Mouse (Mus musculus) embryonic facial prominence, embryonic 12.5 days (tissue): ENCODE results near the gene Hoxa7. TPM values are rescaled to one million over a fixed set of nuclear protein-coding genes. Genes with fewer than 3 reads are reported as not detected.

ENCODE experiments used
- ATAC-seq: fragments of 200-750 bp; cut with Nextera tagmentation; 2 replicates; pipeline ENCODE4 v1.8.0; 2017; ENCODE audit not compliant: insufficient number of reproducible peaks, insufficient read depth, low FRiP score, low TSS enrichment
- H3K27ac ChIP-seq: fragments of 300-500 bp; sonication (generic); 2 replicates; pipeline ENCODE4 v1.5.1; 2016; ENCODE audit warnings: mild to moderate bottlenecking
- H3K27me3 ChIP-seq: fragments of 300-500 bp; sonication (generic); 2 replicates; pipeline ENCODE4 v1.6.1; 2016; ENCODE audit warnings: mild to moderate bottlenecking, moderate library complexity
- H3K36me3 ChIP-seq: fragments of 300-500 bp; sonication (generic); 2 replicates; pipeline ENCODE4 v1.6.1; 2016; ENCODE audit warnings: mild to moderate bottlenecking
- H3K4me1 ChIP-seq: fragments of 300-500 bp; sonication (generic); 2 replicates; pipeline ENCODE4 v1.6.1; 2016
- H3K4me2 ChIP-seq: fragments of 300-500 bp; sonication (generic); replicated peaks from 2 replicates; pipeline ENCODE4 v1.6.1; 2016; ENCODE audit warnings: mild to moderate bottlenecking, moderate library complexity
- H3K4me3 ChIP-seq: fragments of 300-500 bp; sonication (generic); 2 replicates; pipeline ENCODE4 v1.5.1; 2016; ENCODE audit warnings: mild to moderate bottlenecking
- H3K9ac ChIP-seq: fragments of 300-500 bp; sonication (generic); 2 replicates; pipeline ENCODE4 v1.6.1; 2016; ENCODE audit warnings: mild to moderate bottlenecking, moderate library complexity
- H3K9me3 ChIP-seq: fragments of 300-500 bp; sonication (generic); 2 replicates; pipeline ENCODE4 v1.6.1; 2016; ENCODE audit warnings: mild to moderate bottlenecking, moderate library complexity
- WGBS: fragments of 180-500 bp; shearing (Covaris S2); methylation state at CpG from one replicate; pipeline ENCODE4 v1.1.7; 2016; 5-methylcytosine and 5-hydroxymethylcytosine counted together
- polyA plus RNA-seq: library from polyadenylated mRNA; unstranded; fragments of >200 nt; fragmentation: Nextera tagmentation; extraction: Ambion mirVana; gene quantifications from 2 replicates; pipeline ENCODE4 v1.2.1, GENCODE M21; 2016

The Hoxa7 gene
- polyA plus RNA-seq, 1 experiment from 2014 or later: 0.20 TPM

GRCm38 (mm10) chr6:52190906-52191810 lies 30.5 kb downstream of the Hoxa7 start, which contains the start of gene Hoxa4:
Gene Hoxa4 (minus strand): TSS chr6:52191753.
- peak within 1 kb of the TSS; percentile 63 for H3K4me2 ChIP-seq
- no peak within 1 kb of the TSS for H3K9ac ChIP-seq
- peak within 1 kb of the TSS; percentile 6; the same call in 1 of the 2 replicates for H3K27ac ChIP-seq
- H3K27me3 ChIP-seq: peaks cover 96% of the 10 kb centered on the region
- H3K4me1 ChIP-seq: peaks cover 9% of the 10 kb centered on the region; the same call in 1 of the 2 replicates
- H3K36me3 ChIP-seq: no peaks in the 10 kb centered on the region
- no peaks in the 10 kb centered on the region for H3K9me3 ChIP-seq
- H3K4me3 ChIP-seq: peak within 1 kb of the TSS; percentile 37
- no peak for ATAC-seq
- WGBS: 2% methylated on average over 76 of the region's 102 CpGs

GRCm38 (mm10) chr6:52190410-52190809 lies 31.2 kb downstream of the Hoxa7 start:
- no peak overlapping the region for H3K4me3 ChIP-seq
- H3K36me3 ChIP-seq: no peaks in the 10 kb centered on the region
- no peaks in the 10 kb centered on the region for H3K9me3 ChIP-seq
- H3K9ac ChIP-seq: no peak overlapping the region
- no peak overlapping the region for H3K27ac ChIP-seq
- WGBS: under 1% methylated on average over 23 of the region's 23 CpGs
- H3K4me2 ChIP-seq: no peak overlapping the region
- no peak for ATAC-seq
- H3K27me3 ChIP-seq: peaks cover 97% of the 10 kb centered on the region
- H3K4me1 ChIP-seq: peaks cover 9% of the 10 kb centered on the region; the same call in 1 of the 2 replicates

GRCm38 (mm10) chr6:52189909-52190308 lies 31.7 kb downstream of the Hoxa7 start:
- no peaks in the 10 kb centered on the region for H3K36me3 ChIP-seq
- no peak overlapping the region for H3K4me3 ChIP-seq
- H3K9ac ChIP-seq: no peak overlapping the region

GRCm38 (mm10) chr6:52189172-52189591 lies 32.5 kb downstream of the Hoxa7 start:
- H3K4me3 ChIP-seq: no peak overlapping the region
- H3K36me3 ChIP-seq: no peaks in the 10 kb centered on the region
- ATAC-seq: no peak
- H3K4me2 ChIP-seq: no peak overlapping the region
- WGBS: 7% methylated on average over 5 of the region's 5 CpGs
- no peaks in the 10 kb centered on the region for H3K9me3 ChIP-seq
- H3K27ac ChIP-seq: no peak overlapping the region
- no peak overlapping the region for H3K9ac ChIP-seq
- H3K4me1 ChIP-seq: peaks cover 9% of the 10 kb centered on the region; the same call in 1 of the 2 replicates
- H3K27me3 ChIP-seq: peaks cover 98% of the 10 kb centered on the region

More at GRCm38 (mm10) chr6:52189909-52190308, 31.7 kb downstream of the Hoxa7 start:
- 5% methylated on average over 8 of the region's 8 CpGs for WGBS
- Histone ChIP-seq H3K27ac (no peak overlapping the region), H3K4me1 (peaks cover 9% of the 10 kb centered on the region; the same call in 1 of the 2 replicates), H3K9me3 (no peaks in the 10 kb centered on the region), H3K27me3 (peaks cover 98% of the 10 kb centered on the region), H3K4me2 (no peak overlapping the region)
- no peak for ATAC-seq

GRCm38 (mm10) chr6:52186500-52186899 lies 35.2 kb downstream of the Hoxa7 start:
- Histone ChIP-seq H3K4me1 (peaks cover 5% of the 10 kb centered on the region; the same call in 1 of the 2 replicates), H3K4me2 (no peak overlapping the region), H3K9ac (no peak overlapping the region), H3K9me3 (no peaks in the 10 kb centered on the region), H3K36me3 (no peaks in the 10 kb centered on the region), H3K27me3 (peaks cover 100% of the 10 kb centered on the region), H3K27ac (no peak overlapping the region), H3K4me3 (no peak overlapping the region)
- ATAC-seq: no peak
- 6% methylated on average over 1 of the region's 1 CpGs for WGBS

GRCm38 (mm10) chr6:52185834-52186233 lies 35.8 kb downstream of the Hoxa7 start:
- Histone ChIP-seq H3K4me1 (no peaks in the 10 kb centered on the region), H3K4me2 (no peak overlapping the region), H3K27me3 (peaks cover 100% of the 10 kb centered on the region)

GRCm38 (mm10) chr6:52185222-52185621 lies 36.4 kb downstream of the Hoxa7 start:
- H3K4me1 ChIP-seq: no peaks in the 10 kb centered on the region
- H3K4me3 ChIP-seq: no peak overlapping the region
- 1% methylated on average over 19 of the region's 19 CpGs for WGBS

More at GRCm38 (mm10) chr6:52185834-52186233, 35.8 kb downstream of the Hoxa7 start:
- WGBS: 10% methylated on average over 3 of the region's 3 CpGs
- ATAC-seq: no peak
- Histone ChIP-seq H3K9me3 (no peaks in the 10 kb centered on the region), H3K4me3 (no peak overlapping the region), H3K36me3 (no peaks in the 10 kb centered on the region), H3K27ac (no peak overlapping the region), H3K9ac (no peak overlapping the region)

GRCm38 (mm10) chr6:52184668-52185067 lies 37.0 kb downstream of the Hoxa7 start:
- 2% methylated on average over 6 of the region's 6 CpGs for WGBS
- peaks cover 100% of the 10 kb centered on the region for H3K27me3 ChIP-seq
- ATAC-seq: no peak

More at GRCm38 (mm10) chr6:52185222-52185621, 36.4 kb downstream of the Hoxa7 start:
- no peaks in the 10 kb centered on the region for H3K9me3 ChIP-seq
- H3K27me3 ChIP-seq: peaks cover 100% of the 10 kb centered on the region
- no peak overlapping the region for H3K4me2 ChIP-seq
- ATAC-seq: no peak
- no peak overlapping the region for H3K9ac ChIP-seq
- H3K27ac ChIP-seq: no peak overlapping the region
- no peaks in the 10 kb centered on the region for H3K36me3 ChIP-seq

GRCm38 (mm10) chr6:52183311-52184080 lies 38.2 kb downstream of the Hoxa7 start:
- no peaks in the 10 kb centered on the region for H3K9me3 ChIP-seq
- H3K4me2 ChIP-seq: no peak overlapping the region
- no peaks in the 10 kb centered on the region for H3K4me1 ChIP-seq
- no peaks in the 10 kb centered on the region for H3K36me3 ChIP-seq
- WGBS: 7% methylated on average over 10 of the region's 10 CpGs
- no peak for ATAC-seq
- H3K4me3 ChIP-seq: no peak overlapping the region
- H3K9ac ChIP-seq: no peak overlapping the region
- H3K27ac ChIP-seq: no peak overlapping the region
- H3K27me3 ChIP-seq: peaks cover 100% of the 10 kb centered on the region

More at GRCm38 (mm10) chr6:52184668-52185067, 37.0 kb downstream of the Hoxa7 start:
- Histone ChIP-seq H3K9me3 (no peaks in the 10 kb centered on the region), H3K36me3 (no peaks in the 10 kb centered on the region), H3K4me2 (no peak overlapping the region), H3K9ac (no peak overlapping the region), H3K4me1 (no peaks in the 10 kb centered on the region), H3K4me3 (no peak overlapping the region), H3K27ac (no peak overlapping the region)

- H3K27me3 ChIP-seq: peaks cover 100% of the 10 kb centered on the region
- no peak overlapping the region for H3K4me2 ChIP-seq
- no peak for ATAC-seq
- 3% methylated on average over 1 of the region's 1 CpGs for WGBS
- H3K9me3 ChIP-seq: no peaks in the 10 kb centered on the region
- H3K4me1 ChIP-seq: no peaks in the 10 kb centered on the region
- H3K36me3 ChIP-seq: no peaks in the 10 kb centered on the region
- H3K9ac ChIP-seq: no peak overlapping the region
- no peak overlapping the region for H3K27ac ChIP-seq
- no peak overlapping the region for H3K4me3 ChIP-seq
Measured at GRCm38 (mm10) chr6:52182793-52183192, 38.9 kb downstream of the Hoxa7 start.

- WGBS: 16% methylated on average over 2 of the region's 2 CpGs
- Histone ChIP-seq H3K27ac (no peak overlapping the region), H3K4me2 (no peak overlapping the region)
Measured at GRCm38 (mm10) chr6:52182030-52182429, 39.6 kb downstream of the Hoxa7 start.

More at GRCm38 (mm10) chr6:52182030-52182429, 39.6 kb downstream of the Hoxa7 start:
- ATAC-seq: no peak
- Histone ChIP-seq H3K27me3 (peaks cover 99% of the 10 kb centered on the region), H3K9ac (no peak overlapping the region), H3K4me3 (no peak overlapping the region), H3K9me3 (no peaks in the 10 kb centered on the region), H3K36me3 (no peaks in the 10 kb centered on the region), H3K4me1 (no peaks in the 10 kb centered on the region)
